Mouse (Mus musculus) megakaryocyte, embryonic 14.5 days (primary cell): ENCODE measurements around the gene Cspg4.

Source experiments
- FLI1 ChIP-seq: IDR thresholded peaks from 2 replicates; pipeline ENCODE4 v1.6.1; 2012; ENCODE audit warnings: low read length, inconsistent platforms, mixed read lengths
- GATA1 ChIP-seq: IDR thresholded peaks from 3 replicates; pipeline ENCODE4 v1.6.1; 2012; ENCODE audit warnings: mixed read lengths, low read length, inconsistent platforms, borderline replicate concordance

GRCm38 (mm10) chr9:56830162-56830561, 34.7 kb upstream of the Cspg4 start:
- no peak for TF ChIP-seq GATA1
- TF ChIP-seq FLI1: no peak
